Mouse (Mus musculus) R1 (cell line): ENCODE measurements around the gene Mybphl.

Source experiments
- DNase-seq: peaks from one replicate; pipeline ENCODE4 v3.0.0-alpha.2; 2018; ENCODE audit warnings: low read depth, low spot score

The Mybphl gene

DNA sequence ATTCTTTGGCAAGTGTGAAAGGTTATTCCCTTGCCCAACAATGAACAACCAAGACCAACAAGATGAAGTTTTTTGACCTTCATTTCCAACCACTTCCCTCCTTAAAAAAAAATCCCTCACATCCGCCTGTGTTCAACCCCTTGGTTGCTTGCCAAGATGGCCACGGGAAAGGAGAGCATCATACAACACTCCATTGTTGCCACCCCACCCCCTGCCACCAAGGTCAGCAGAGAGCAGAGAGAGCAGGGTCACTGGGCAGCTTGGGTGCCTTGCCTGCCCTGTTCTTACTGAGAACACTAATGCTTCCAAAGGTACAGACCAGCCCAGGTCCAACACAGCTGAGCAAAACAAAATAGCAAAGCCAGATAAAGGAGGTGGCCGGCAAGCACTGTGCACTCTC is 7.6 kb downstream of the Mybphl start:
- DNase-seq: no peak

DNA sequence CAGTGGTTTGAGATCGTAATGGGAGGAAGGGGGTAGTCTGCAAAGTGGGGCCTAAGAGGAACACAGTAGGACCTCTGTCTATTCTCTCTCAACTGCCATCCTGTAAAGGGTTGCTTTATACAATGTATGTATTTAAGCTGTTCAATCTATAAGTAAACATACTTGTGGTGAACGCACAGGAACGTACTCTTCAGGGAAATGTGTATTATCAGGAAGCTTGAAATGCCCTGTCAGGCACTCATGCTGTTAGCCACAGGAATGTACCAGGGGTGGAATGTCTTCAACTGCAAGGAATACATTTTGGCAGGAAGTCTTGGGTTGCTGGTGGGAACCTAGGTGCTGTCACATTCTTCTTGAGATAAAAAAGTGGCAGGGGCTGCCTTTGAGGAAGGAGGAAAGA is 8.0 kb downstream of the Mybphl start:
- no peak for DNase-seq

DNA sequence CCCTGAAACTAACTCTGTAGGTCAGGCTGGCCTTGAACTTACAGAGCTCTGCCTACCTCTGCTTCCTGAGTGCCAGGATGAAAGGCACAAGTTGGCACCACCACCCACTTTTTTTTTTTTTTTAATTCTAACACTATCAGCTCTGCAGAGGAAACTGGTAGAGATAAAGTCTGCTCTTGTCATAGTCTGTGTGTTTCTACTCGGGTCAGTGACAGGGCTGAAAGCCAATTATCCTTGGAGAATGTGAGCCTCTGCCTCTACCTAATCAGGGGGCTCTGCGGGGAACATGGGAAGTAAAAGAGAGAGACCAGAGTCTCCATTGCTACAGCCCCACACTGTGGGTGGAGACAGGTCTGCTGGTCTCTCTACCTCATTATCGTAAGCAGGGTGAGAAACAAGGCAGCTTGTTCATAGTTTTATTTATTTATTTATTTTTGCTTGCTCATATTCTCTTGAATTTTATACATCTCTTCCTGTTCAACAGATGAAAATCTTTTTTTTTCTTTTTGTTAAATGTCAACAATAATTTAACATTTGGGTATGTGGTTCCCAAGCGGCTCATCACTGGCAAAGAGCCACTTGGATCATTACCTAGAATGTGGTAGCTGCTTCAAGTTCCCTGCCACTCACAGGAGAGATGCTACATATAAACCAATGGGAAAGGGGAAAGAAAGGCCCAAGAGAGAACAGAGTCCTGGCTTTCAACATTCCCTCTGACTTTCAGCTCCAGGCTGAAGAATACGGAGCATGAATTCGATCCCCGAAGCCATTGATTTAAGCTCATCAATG is 14.4 kb downstream of the Mybphl start:
- DNase-seq: no peak

DNA sequence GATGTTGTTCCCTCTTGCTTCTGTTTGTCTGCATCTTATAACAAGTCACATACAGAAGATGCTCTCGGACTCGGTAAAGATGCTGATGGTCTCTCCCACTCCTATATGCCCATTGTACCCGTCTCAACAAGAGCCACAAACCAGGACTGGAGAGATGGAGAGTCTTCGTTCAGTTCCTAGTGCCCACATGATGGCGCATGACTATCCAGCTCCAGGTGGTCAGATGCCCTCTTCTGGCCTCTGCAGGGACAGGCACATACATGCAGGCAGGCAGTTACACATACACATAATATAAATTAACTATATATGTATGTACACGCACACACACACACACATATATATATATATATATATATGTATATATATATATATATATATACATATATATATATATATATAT is 16.0 kb downstream of the Mybphl start:
- DNase-seq: no peak

DNA sequence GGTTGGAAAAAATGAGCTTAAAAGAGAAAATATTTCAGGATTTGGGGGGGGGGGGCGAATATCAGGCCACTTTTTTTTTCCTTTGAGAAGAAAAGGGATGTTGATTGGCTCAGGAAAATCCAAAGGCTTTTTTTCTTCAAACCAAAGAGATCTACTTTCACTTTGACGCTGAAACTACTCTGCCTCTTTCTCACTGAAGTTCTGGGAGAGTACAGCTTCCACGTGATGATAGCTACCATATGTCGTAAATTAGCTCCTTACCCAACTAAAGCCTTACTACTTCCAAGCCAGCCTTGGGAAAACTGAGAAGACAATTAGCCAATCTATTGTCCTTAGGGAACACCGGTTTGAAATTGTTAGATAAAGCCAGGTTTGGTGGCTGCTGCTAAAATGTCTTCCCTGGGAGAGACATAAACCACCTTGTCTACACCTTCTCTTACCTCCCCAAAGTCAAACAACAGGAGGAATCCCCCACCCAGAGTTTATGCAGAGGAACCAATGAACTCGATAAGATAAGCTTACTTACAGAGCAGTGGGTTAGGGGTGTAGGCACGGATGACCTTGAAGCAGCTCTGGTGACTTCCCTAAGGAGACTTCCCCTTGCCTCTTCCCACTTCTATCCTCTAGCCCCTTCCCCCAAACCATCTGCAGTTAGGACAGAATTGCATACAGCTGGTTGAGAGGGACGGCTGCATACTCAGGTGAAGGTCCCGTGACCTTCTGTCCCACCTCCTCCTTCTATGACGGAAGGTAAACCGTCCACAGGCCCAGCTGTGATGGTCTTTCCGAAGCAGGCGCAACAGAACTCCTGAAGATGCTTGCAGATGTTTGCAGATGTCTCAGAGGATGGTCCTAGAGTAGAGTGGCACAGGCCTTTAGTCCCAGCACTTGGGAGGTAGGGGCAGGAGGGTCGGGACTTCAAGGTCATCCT is 17.5 kb downstream of the Mybphl start:
- no peak for DNase-seq

DNA sequence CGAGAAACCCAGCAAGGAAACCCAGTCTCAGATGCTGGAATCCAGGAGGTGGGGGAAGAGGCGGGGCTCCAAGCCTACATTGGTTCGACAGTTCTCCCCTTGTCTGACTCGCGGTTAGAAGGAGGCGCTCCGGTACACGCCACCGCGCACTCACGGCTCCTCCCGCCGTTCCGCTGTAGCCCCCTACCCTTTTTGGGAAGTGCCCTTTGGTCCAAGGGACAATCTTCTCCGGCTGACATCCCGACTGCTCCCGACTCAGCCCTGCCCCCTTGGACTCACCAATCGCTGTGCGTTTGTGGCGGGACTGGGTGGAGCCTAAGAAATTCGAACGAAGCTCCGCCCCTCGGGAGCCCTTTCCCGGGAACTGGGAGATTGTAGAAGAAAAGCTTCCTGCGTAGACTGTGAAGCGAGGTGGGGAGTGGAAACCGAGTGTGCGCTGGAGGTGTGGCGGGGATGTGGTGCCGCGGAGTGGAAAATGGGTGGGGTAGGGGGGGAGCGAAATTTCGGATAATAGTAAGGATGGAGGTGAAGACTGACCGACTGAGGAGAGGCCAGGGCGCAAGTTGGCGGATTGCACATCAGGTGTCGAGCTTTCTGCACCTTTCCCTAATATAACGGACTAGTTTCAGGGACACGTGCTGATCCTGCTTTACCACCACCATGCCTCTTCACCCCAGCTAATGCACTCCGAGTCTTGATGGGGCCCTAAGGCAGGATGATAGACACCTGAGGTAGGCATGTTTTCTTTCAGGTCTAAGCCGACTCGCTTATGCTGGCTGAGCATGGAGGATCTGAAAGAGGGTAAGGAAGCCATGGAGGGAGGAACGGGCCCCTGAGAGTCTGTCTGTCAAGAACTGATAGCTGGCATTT is 19.0 kb downstream of the Mybphl start, which contains the start of gene Psrc1:
Gene Psrc1 (plus strand): TSS at position 355 of the 870 bp plus-strand sequence.
- DNase-seq: peak; percentile 93

DNA sequence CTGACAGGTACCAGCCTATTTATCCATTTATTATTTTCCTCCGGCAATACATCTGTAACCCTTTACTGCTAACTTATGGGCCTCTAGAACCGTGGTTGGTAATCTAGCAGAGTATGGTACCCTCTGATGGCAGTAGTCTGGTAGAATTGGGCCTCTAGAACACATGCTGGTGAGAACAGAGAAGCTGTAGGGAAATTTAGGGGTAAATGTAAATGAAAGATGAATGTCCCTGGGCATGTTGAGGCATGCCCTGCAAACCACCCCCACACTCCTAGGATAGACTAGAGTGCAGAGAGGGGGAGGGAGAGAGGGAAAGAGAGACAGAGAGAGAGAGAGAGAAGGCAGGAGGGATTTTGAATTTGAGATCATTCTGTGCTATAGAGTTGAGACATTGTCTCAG is 19.7 kb downstream of the Mybphl start:
- DNase-seq: peak; percentile 53

DNA sequence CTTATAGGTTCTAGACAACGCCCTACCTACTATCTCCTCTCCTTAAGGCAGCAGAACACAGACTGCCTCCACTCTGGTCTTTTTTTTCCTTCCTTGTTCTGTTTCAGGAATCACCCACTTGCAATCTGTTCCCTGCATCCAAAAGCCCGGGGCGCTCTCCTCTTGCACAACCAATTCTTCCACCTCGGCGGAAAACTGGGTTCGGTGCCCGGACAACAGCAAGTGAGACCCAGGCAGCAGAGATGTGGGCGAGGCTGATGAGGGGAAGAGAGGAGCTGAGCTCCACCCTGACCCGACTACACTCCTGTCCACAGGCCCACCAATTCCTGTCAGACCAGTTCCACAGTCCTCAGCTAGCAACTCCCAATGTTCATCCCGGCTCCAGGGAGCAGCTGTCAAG is 21.5 kb downstream of the Mybphl start:
- DNase-seq: no peak

DNA sequence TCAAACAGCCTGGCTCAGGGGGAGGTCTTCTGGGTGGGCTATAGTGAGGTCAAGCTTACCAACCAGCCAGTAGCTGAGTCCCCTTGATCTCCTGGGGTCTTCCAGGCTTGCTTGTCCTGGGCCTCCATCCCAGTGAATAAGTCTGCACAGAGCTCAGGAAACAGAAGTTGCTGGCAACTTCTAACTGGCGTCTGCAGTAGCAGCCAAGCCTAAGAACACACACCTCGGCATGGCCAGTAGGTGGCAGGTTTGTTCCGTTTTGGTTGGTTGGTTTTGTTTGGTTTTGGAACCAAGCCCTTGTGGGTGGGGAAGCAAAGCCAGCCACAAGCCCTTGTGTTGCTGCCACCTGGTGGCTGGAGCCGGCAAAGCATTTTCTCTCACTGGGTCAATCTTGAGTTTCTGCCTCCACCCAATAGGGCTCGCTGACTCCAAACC is 24.4 kb downstream of the Mybphl start:
- peak; percentile 97 for DNase-seq

DNA sequence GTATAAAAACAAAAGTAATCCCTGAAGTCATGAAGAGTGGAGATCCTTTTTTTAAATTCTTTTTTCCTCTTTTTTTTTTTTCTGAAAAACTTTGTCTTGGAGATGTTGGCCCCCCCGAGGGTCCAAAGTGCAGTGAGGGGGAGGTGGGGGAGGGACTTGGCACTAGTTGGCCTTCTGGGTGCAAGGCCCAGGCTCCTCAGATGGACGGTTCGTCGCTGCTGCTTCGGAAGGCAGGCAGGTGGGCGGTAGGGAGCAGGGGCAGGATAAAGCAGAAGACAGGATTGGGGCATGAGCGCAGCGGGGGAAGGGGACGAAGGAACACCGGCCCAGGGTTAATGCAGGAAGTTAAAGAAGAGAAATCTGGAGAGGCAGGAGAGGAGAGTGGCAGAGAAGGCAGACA is 27.6 kb downstream of the Mybphl start:
- no peak for DNase-seq

DNA sequence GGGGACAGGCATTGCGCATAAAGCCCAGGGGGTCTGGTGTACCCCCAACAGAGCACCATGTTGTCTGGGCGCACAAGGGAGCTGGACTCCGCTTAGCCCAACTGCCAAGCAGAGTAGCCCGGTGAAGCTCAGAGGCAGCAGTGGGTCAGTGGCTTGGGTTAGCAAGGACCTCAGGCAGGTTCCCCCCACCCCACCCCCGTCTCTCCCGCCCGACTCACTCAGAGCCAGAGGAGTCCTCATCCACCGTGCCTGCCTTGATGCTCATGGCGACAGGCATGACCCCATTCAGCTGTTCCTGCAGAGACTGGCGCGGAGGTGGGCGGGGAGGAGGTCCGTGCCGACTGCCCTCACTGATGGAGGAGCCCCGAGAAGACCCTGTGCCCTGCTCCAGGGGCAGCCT is 28.1 kb downstream of the Mybphl start:
- no peak for DNase-seq

DNA sequence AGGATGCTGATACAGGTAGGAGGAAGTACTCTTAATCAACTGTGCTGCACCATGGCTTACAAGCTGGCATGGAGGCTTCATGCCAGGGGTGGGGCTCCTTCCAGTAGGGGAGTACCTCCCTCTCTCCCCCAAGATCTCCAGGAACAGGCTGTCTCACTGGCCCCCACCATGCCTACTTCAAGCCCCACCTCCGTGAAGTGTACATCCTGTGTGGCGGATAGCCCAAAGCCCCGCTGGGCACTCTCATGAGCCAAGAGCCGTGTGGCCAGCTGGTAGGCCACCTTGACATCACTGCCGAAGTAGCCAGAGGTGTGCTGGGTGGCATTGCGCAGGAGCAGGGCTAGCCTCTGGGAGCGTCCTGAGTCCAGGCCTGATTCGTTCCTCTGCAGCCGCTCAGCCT is 33.6 kb downstream of the Mybphl start:
- DNase-seq: no peak

DNA sequence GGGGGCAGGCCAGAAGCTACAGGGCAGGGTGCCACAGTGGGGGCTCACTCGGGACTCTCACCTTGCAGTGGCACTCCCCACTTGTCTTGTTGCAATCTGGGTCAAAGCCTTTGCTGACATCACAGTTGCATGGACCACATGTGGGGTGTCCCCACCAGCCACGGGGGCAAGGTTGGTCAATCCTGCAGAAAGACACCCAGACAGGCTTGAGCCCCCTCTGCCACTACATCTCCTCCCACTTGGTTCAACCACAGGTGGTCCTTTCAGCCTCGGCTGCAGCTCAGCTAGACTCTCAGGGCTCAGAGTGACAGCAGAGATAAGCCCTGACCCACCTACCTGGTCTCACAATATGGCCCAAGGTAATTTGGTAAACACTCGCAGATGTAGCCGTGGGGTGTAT is 35.7 kb downstream of the Mybphl start:
- DNase-seq: no peak

DNA sequence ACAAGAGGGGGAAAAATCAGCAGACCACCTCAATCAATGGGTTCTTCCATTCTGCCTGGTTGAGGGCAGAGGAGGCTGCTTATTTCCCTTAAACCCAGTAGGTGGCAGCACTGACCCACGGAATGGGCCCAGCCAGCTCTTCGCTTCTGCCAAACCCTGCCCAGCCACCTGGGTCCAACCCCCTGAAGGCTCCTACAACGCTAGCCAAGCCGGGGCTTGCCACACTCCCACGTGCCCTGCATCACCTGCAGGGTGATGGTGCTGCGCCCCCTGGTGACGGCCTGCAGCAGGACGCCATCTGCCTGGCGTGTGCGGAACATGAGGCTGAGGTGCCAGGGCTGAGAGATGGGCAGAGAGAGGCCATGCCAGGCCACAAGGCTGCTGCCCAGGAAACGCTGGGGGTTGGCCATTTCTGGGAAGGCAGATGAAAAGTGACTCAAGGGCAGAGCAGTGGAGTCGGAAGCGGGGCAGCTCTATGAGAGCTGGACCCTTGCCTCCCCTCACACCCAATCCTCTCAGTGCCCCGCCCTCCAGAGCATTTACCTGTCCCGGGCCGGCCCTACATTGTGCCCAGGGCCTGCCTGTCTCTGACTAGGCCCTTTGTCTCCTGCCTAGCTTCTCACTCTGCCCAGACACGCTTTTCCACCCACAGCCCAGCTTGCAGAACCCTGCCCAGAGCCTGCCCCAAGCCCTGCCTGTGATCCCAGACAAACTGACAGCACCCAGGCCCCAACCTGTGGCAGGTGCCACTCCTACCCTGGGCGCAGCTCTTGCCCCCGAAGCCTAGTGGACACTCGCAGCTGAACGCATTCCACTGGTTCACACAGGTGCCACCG is 37.2 kb downstream of the Mybphl start:
- peak; percentile 91 for DNase-seq

DNA sequence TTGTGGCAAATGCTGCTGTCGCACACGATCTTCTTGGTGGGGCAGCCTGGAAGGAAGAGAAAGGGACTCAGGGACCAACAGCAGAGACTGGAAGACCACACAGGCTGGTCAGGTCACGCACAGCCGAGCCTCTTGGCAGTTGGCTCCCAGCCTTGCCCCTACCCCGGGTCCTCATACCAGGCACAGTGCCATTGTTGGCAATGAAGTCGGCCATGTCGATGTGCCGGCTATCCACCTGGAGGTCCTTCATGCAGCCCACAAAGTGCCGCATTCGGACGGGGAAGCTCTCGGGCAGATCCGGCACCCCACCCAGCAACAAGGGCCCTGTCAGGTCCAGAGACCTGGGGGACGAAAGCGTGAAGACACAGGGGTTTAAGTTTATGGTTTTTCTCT is 37.8 kb downstream of the Mybphl start:
- DNase-seq: no peak

DNA sequence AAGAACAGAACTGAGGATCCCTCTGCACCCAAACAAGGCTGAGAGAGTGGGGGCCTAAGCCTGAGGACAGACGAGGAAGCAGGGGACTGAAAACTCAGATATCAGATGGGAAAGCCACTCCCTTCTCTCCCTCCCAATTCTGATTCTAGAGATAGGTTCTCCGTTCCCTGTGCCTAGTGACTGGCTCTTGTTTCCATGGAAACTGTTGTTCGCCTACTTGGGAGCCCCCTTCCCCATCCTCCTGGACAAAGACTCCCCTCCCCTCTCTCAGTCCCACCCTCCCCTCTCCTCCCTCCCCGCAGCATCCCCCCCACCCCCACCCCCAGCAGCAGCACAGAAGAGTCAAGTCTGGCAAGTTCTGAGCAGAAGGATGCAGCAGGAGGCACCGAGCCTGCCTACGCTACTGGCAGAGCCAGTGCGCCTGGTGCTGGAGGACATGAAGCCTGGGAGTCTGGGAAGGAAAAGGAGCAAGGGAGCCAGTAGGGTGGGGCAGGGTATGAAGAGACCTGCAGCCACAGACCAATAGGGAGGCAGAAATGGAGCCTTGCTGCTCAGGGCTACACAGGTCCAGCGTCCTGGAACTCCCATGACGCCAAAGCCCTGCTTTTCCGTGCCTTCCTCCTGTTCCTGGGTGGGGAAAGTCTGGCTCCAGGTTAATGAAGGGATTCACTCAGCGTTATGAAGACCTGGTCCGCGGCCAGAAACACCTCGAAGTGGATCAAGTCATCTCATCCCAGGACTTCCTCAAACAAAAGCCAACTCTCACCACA is 41.0 kb downstream of the Mybphl start:
- DNase-seq: peak; percentile 76

DNA sequence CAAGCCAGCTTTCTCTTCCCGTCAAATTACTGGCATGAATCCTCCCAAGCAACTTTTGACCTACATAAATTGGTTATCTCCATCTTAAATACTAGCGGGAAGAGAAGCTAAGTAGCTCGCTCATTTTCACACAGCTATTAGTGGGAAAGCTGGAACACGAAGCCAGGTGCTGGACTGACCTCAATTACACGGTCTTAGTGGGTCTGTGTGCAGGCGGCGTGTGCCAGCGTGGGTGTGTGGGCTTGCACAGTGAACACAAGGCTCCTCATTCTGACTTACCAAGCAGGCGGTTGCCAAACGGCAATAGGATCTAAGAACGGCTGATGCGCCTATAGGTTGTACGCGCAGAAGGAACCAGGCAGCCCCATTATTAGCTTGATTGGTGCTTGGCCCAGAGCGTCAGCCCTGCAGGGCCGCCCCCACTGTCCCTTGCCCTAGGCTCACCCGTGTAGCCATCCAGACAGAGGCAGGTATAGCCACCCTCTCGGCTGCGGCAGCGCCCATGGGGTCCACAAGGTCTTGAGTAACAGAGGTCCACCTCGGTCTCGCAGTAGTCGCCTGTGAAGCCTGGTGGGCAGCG is 41.7 kb downstream of the Mybphl start:
- no peak for DNase-seq

DNA sequence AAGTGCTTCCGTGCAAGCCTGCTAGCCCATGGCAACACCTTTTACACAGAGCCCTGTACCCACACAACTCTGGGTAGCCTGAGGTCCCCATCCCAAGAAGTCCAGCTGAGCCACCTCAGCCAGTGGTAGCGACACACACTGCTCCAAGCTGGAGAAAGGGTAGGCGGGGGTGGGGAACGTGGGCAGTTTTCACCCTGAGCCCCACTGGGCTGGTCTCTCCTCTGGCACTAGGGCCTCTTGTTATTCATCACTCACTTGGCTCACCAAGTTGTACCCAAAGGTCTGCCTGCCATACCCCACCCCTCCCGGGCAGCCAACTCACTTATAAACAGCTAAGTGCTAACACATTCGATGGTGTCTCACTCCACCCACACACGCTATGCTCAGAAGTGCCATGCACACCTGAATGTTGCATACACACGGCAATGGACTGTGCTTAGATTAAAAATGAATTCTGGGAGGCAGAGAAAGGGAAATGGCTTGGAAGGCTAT is 43.9 kb downstream of the Mybphl start:
- no peak for DNase-seq

DNA sequence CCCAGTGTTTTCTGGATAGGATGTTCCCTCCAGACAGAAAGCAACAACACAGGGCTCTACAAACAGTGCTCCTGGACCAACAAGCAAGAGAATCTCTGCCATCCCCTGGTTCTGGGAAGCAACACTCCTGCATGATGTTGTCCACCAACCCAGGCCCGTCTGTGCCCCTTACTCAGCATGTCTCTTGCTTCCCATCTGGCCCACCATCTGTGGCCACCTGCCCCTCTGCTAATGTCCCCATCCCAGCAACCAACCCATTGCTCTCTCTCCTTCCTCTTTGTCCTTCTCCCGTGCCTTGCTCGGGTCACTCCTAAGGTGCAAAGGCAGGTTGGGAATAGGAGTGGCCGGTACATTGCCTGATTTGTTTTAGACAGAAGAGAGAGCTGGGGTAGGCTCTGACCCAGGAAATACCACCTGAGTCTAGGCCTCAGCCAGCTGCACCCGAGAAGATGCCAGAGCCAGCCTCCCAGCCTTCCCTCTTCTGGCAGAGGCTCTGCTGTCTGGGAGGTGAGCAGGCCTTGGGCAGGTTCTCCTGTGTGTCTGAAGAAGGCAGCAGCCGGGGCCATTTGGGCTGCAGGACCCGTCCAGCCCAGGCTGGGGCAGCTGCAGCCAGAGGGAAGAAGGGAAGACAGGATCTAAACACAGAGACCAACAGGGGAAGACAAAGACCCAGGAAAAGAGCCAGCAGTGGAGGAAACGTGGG is 45.1 kb downstream of the Mybphl start:
- DNase-seq: no peak
